Mouse (Mus musculus) left cerebral cortex, postnatal 25 days (tissue): ENCODE data around the gene Phb2. TPM values are rescaled to one million over a fixed set of nuclear protein-coding genes. Genes with fewer than 3 reads are reported as not detected.

Experiments
- DNase-seq, 2 experiments: peaks; one replicate each; pipeline ENCODE4 v3.0.0; 2022; ENCODE audit warnings: low spot score in 2 of 2, mixed read lengths in 1 of 2
- intact Hi-C: fragments of 180-260 bp; cut with DNase I; formaldehyde crosslinking; loops from one replicate; pipeline ENCODE4 v1.15.1; 2025
- total RNA-seq, 2 experiments: library from RNA; stranded (reverse); gene quantifications; 2 replicates each; pipeline ENCODE4 v1.2.3; 2021

The Phb2 gene
- total RNA-seq, 2 experiments from 2014 or later: 112 to 120 TPM

- intact Hi-C loops: loop anchor here (2.0 kb wide), 2 partner anchors 28 to 64 kb away; partner anchors contain the start of genes Emg1 and Phb2
Measured at GRCm38 (mm10) chr6:124740888-124741761, 29.0 kb downstream of the Phb2 start, which contains the start of gene Grcc10. Grcc10 (minus strand) TSS chr6:124741374.

GRCm38 (mm10) chr6:124741842-124742241 is 29.7 kb downstream of the Phb2 start:
- DNase-seq: no peak
- intact Hi-C loops: loop anchor here (2.0 kb wide), 2 partner anchors 29 to 63 kb away; partner anchors contain the start of genes Emg1 and Phb2

More at GRCm38 (mm10) chr6:124740888-124741761, 29.0 kb downstream of the Phb2 start, which contains the start of gene Grcc10:
- peak; percentile 91 to 96 for DNase-seq

- no peak for DNase-seq
- intact Hi-C loops: no loop called here
Measured at GRCm38 (mm10) chr6:124742839-124743514, 30.8 kb downstream of the Phb2 start.

DNA sequence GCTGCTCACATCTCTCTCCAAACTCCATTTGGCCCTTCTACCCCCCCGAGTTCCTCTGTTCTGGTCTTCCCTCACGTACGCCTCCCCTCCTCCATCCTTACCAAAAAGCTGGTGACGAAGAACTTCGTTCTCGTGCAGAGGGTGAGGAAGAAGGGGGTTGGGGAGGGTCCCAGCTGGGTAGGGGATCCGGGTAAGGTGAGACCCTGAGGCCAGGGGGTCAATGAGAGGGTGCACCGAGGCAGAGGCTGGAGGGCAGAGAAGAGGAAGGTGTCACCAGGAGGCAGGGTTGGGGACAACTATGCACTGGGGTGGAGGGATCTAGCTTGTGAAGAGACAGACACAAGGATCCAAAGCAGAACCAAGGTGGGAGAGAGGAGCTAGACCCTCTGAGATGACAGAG is 31.5 kb downstream of the Phb2 start:
- no peak for DNase-seq
- intact Hi-C loops: loop anchor here (2.0 kb wide), 1 partner anchor 15 kb away; no protein-coding TSS in a partner anchor

GRCm38 (mm10) chr6:124744755-124745321 is 32.7 kb downstream of the Phb2 start:
- intact Hi-C loops: loop anchor here (2.0 kb wide), 1 partner anchor 14 kb away; no protein-coding TSS in a partner anchor
- DNase-seq: no peak

- intact Hi-C loops: loop anchor here (2.0 kb wide), 1 partner anchor 13 kb away; no protein-coding TSS in a partner anchor
- peak; percentile 95 to 97 for DNase-seq
Measured at GRCm38 (mm10) chr6:124745490-124746295, 33.6 kb downstream of the Phb2 start.

DNA sequence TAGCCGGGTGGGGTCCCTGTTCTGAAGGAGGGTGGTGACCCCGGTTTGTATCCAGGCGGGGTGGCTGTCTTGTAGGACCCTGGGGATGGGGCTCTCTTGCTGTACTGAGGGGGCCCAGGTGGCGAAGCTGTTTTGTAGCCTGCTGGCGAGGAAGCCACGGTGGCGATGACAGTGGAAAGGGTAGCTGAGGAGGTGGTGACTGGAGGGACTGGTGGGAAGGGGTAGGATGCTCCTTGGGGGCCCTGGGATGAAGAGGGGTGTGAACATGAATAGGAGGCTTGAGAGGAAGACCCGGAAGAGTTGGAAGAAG is 34.1 kb downstream of the Phb2 start:
- intact Hi-C loops: no loop called here
- DNase-seq: no peak

DNA sequence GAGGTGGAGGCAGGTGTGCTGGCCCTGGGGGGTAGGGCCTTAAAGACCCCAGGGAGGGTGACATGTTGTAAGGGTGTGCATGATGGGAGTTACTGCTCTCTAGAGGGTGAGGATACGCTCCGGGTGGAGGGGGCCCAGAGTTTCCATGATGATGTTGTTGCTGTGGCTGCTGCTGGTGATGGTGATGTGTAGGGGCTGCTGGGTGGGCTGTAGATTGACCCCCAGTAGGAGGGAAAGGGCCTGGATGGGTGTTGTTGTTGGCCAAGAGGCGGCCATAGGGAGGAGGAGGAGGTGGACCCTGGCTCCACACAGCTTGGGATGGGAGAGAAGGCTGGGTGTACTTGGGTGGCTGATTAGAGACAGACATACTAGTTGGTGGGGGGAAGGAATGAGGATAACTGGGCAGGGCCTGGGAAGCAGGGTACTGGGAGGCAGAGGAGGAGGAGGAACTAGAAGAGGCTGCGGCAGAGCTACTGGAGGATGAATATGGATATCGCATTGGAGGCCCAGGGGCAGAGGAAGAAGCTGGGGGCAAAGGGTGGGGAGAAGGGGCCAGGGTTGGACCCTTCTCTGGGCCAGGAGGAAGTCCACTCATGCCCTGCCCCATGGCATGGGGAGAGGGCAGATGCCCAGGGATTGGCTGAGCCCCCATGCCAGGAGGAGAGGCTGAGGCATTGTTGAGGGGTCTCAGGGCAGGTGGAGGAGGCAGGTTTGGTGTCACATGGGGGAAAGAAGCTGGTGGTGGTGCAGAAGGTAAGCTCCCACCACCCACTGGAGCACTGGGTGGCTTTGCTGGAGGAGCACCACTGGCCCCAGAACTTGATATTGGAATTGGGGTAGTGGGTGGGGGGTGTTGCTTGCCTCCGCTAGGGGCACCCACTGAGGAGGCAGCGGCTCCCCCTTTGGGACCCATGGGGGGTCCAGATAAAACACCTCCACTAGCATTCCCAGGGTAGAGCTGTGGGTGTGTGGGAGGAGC is 34.8 kb downstream of the Phb2 start:
- intact Hi-C loops: no loop called here
- DNase-seq: no peak

DNA sequence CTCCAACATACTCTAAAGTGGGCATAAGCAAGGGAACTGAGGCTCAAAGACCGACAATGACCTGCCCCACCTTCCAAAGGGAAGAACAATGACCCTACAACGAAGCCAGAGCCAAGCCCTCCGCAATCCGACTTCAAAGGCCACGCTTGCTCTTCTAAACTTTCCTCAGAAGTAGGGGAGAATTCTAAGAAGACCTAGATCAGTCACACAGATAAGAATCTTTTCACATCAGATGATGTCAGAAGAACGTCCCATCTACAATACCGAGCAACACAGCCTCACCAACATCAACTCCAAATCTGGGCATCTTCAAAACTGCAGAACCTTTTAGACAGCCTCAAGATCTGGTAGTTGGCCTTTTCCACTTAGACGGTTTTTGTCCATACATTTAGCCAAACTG is 38.3 kb downstream of the Phb2 start:
- intact Hi-C loops: no loop called here
- DNase-seq: no peak

DNA sequence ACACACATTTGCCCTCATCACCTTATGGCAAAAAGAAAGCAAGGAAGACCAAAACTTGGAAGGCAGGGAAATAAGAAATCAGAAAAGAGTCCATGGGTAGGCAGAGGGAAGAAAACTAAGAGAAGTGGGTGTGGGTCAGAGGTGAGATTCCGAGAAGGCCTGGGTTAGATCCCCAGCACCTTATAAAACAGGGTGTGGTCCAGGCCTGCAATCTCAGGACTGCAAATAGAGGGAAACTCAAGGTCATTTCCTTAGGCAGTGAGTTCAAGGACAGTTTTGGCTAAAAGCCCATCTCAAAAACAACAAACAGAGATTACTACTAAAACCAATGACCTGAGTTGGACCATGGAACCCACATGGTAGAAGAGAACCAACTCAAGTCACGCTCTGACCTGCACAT is 41.7 kb downstream of the Phb2 start:
- intact Hi-C loops: no loop called here
- no peak for DNase-seq

- DNase-seq: no peak
- intact Hi-C loops: loop anchor here (5.0 kb wide), 2 partner anchors 43 to 93 kb away; partner anchors contain the start of genes Emg1, Lpcat3 and Phb2
Measured at GRCm38 (mm10) chr6:124755306-124755705, 43.2 kb downstream of the Phb2 start.

- DNase-seq: peak in 1 of 2 experiments; percentile 55
- intact Hi-C loops: loop anchor here (5.0 kb wide), 2 partner anchors 44 to 94 kb away; partner anchors contain the start of genes Emg1, Lpcat3 and Phb2
Measured at GRCm38 (mm10) chr6:124755831-124756595, 43.9 kb downstream of the Phb2 start, which contains the start of the genes Gm45234 and Atn1. Gm45234 (minus strand) TSS chr6:124756021. Atn1 (minus strand) TSS chr6:124756524.

DNA sequence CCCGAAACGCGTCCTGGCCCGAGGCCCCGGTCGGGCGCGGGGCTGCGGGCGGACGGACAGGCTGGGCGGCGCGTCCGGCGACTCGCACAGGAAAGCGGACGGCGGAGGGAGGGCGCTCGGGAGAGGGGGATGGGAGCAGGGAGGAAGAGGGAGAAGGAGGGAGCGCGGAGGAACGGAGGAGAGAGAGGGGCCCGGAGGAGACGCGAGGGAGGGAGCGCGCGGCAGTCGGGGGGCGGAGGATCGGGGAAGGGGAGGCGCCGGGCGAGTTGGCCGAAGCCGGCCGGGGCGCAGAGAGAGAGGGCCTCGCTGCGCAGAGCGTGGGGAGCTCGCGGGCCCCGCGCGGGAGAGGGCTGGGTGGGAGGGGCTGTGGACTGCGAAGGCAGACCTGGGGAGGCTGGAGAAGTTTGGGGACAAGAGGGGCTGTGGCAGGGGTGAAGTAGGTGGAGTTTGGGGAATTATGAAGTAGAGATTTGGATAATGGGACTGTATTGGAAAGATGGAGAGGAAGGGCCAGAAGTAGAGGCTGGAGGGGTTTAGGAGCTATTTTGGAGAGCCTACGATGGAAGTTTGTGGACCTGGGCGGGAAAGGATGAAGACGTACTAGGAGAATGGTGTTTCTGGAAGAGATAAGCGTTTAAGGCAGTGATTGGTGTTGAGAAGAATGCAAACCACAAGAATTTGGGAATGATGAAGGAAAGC is 44.7 kb downstream of the Phb2 start:
- DNase-seq: peak; percentile 76 to 79
- intact Hi-C loops: loop anchor here (5.0 kb wide), 2 partner anchors 44 to 94 kb away; partner anchors contain the start of genes Emg1, Lpcat3 and Phb2

- DNase-seq: no peak
- intact Hi-C loops: loop anchor here (5.0 kb wide), 2 partner anchors 45 to 95 kb away; partner anchors contain the start of genes Emg1, Lpcat3 and Phb2
Measured at GRCm38 (mm10) chr6:124757351-124757880, 45.3 kb downstream of the Phb2 start.

DNA sequence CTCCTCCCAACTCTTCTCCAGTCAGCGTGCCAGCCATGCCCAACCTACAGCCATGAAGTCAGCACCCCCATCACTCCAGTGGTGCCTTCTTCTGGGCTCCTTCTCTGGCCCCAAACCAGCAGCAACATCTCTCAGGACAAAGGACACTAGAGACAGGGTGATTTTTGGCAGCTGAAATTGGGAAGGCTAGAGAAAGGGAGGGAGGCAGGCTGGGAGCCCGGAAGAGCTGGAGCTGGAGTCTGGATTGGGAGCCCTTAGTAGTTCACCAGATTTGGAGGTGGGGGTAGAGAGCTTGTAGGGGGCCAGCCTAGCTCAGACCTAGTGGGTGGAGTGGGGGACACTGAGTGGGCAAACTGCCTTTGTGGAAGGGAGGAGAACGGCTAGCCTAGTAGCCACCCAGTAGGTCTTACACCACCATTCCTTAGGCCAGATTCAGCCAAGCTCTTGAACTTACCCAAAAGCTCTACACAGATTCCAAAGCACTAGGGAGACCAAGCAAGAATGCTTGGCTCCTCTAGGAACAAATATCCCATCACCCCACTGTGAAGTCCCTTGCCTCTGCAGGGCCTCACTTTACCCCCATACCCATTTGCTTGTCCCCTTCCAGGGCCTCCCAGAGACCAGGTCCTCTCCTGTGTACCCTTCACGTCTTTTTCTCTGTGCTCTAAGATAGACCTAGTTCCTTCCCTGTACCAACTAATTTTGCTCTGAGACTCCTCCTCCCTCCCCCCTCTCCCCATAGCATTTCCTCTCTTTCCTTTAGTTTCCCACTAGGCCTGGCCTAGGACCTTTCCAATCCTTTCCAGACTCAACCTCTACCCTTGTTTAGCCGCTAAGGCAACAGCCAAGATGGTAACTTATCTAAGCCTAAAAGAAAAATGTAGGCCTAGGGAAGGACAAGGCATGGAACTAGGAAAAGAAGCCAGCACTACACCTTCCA is 46.0 kb downstream of the Phb2 start:
- intact Hi-C loops: loop anchor here (2.0 to 5.0 kb wide), 3 partner anchors 13 to 96 kb away; partner anchors contain the start of genes Emg1, Lpcat3 and Phb2
- DNase-seq: peak; percentile 66 to 77
